Mouse (Mus musculus): Measurements from ENCODE around the gene C130073F10Rik. TPM values are rescaled to one million over a fixed set of nuclear protein-coding genes. Genes with fewer than 3 reads are reported as not detected.
"Not testable (repeated sequence)": the region's sequence is repeated elsewhere in the genome, so short reads cannot be mapped to it uniquely, and the experiment has no call there.

The C130073F10Rik gene
- not detected for total RNA-seq (2021)

- DNase-seq (ENCODE audit: extremely low spot score in 1 of 2, low spot score in 2 of 2) = no peak
- intact Hi-C loops (cut with DNase I) = no loop called here
These were observed at the start of gene C130073F10Rik for GRCm38 (mm10) chr4:101893656-101894420. Gene C130073F10Rik (minus strand): TSS chr4:101893789.

- DNase-seq (ENCODE audit: extremely low spot score in 1 of 2, low spot score in 2 of 2); intact Hi-C loops (cut with DNase I): not testable (repeated sequence)
These were observed 46.5 kb upstream of the C130073F10Rik start, which contains the start of gene Gm12794 for GRCm38 (mm10) chr4:101940107-101940506. Gene Gm12794 (plus strand): TSS chr4:101940407.

- DNase-seq (ENCODE audit: extremely low spot score in 1 of 2, low spot score in 2 of 2); intact Hi-C loops (cut with DNase I): not testable (repeated sequence)
These were observed 15.2 kb upstream of the C130073F10Rik start, which contains the start of gene Gm12800 for GRCm38 (mm10) chr4:101908821-101909220. Gene Gm12800 (plus strand): TSS chr4:101909121.

- intact Hi-C loops (cut with DNase I) = no loop called here
- no peak for DNase-seq (ENCODE audit: extremely low spot score in 1 of 2, low spot score in 2 of 2)
These were observed 4.2 kb downstream of the C130073F10Rik start for GRCm38 (mm10) chr4:101889377-101889776.

GRCm38 (mm10) chr4:101883641-101884040, 9.9 kb downstream of the C130073F10Rik start:
- intact Hi-C loops (cut with DNase I) = no loop called here
- DNase-seq (ENCODE audit: extremely low spot score in 1 of 2, low spot score in 2 of 2) = no peak

- DNase-seq (ENCODE audit: extremely low spot score in 1 of 2, low spot score in 2 of 2); intact Hi-C loops (cut with DNase I): not testable (repeated sequence)
These were observed 17.9 kb downstream of the C130073F10Rik start for GRCm38 (mm10) chr4:101875687-101876086.

GRCm38 (mm10) chr4:101872031-101872430, 21.6 kb downstream of the C130073F10Rik start:
- intact Hi-C loops (cut with DNase I); DNase-seq (ENCODE audit: extremely low spot score in 1 of 2, low spot score in 2 of 2): not testable (repeated sequence)

GRCm38 (mm10) chr4:101862289-101862688, 31.3 kb downstream of the C130073F10Rik start:
- DNase-seq (ENCODE audit: extremely low spot score in 1 of 2, low spot score in 2 of 2) = no peak
- intact Hi-C loops (cut with DNase I) = no loop called here

- DNase-seq (ENCODE audit: extremely low spot score in 1 of 2, low spot score in 2 of 2) = peak; percentile 22 to 67
- intact Hi-C loops (cut with DNase I) = no loop called here
These were observed 32.7 kb downstream of the C130073F10Rik start for GRCm38 (mm10) chr4:101860873-101861272.

GRCm38 (mm10) chr4:101850908-101851307, 42.7 kb downstream of the C130073F10Rik start:
- intact Hi-C loops (cut with DNase I) = no loop called here
- DNase-seq (ENCODE audit: extremely low spot score in 1 of 2, low spot score in 2 of 2) = no peak

GRCm38 (mm10) chr4:101843923-101844322, 49.7 kb downstream of the C130073F10Rik start, which contains the start of gene B020004J07Rik:
Gene B020004J07Rik (minus strand): TSS chr4:101844023.
- intact Hi-C loops (cut with DNase I); DNase-seq (ENCODE audit: extremely low spot score in 1 of 2, low spot score in 2 of 2): not testable (repeated sequence)

Other genes with a start within 250 kb of the C130073F10Rik start
- gene Leprot, start 246.1 kb downstream of the C130073F10Rik start, total RNA-seq (2021) = 10 to 100 TPM; 27.1 to 28.7 TPM
- 1 to 10 TPM; 4.0 to 5.8 TPM for gene Lepr, start 176.4 kb downstream of the C130073F10Rik start, total RNA-seq (2021)
- not detected for gene B020004J07Rik, start 49.8 kb downstream of the C130073F10Rik start, total RNA-seq (2021)
- not detected for gene Gm12800, start 15.3 kb upstream of the C130073F10Rik start, total RNA-seq (2021)
- gene Gm12794, start 46.6 kb upstream of the C130073F10Rik start, total RNA-seq (2021) = not detected
- gene Gm12790, start 87.3 kb upstream of the C130073F10Rik start, total RNA-seq (2021) = not detected
- gene Gm12789, start 92.8 kb upstream of the C130073F10Rik start, total RNA-seq (2021) = not detected
- gene Pde4b, start 193.8 kb upstream of the C130073F10Rik start, total RNA-seq (2021) = 10 to 100 TPM; 85.9 to 89.8 TPM

Data from left cerebral cortex, postnatal 10 days (tissue).